15 mouse cellular contexts compared by ENCODE assay signal in genomic region chr4:23490224-23490623, GRCm38 (mm10).
DNase-seq lines count a peak whose midpoint lies in the region; ATAC-seq and TF ChIP-seq lines count a peak whose summit lies in the region.
"Had no signal": no experiment of that assay in that cellular context is flagged by ENCODE, and none has a peak within 500 bp of the region (broad histone marks: within the 10 kb centered on the region; RNA-seq: fewer than 3 reads in every experiment).

No protein-coding gene starts in this region.

- peaks cover 2% of the 10 kb centered on the region; the same call in 1 of the 2 replicates for H3K4me1 ChIP-seq in forebrain, embryonic 11.5 days (replicated peaks; ENCODE audit: control insufficient read depth, insufficient read depth, low read length)
- H3K4me1 ChIP-seq in hindbrain, embryonic 14.5 days (replicated peaks; ENCODE audit: control insufficient read depth, insufficient read depth, low read length), result no peaks in the 10 kb centered on the region
- no peaks in the 10 kb centered on the region for H3K4me1 ChIP-seq in midbrain, postnatal 0 days (ENCODE audit: insufficient read depth, low read length)
- H3K4me1 ChIP-seq: heart, embryonic 12.5 days; liver, embryonic 15.5 days had no signal

- peak overlapping the region; percentile 60; the same call in 1 of the 2 replicates for H3K27ac ChIP-seq in forebrain, embryonic 11.5 days (ENCODE audit: low read depth, low read length)
- H3K27ac ChIP-seq in hindbrain, embryonic 14.5 days, result peak overlapping the region; percentile 38; the same call in 1 of the 2 replicates
- no peak overlapping the region for H3K27ac ChIP-seq in midbrain, postnatal 0 days (ENCODE audit: low read depth, low read length)
- H3K27ac ChIP-seq: liver, embryonic 15.5 days; macrophage had no signal

- no peak overlapping the region for H3K9ac ChIP-seq in forebrain, embryonic 11.5 days (ENCODE audit: low read length)
- no peak overlapping the region for H3K9ac ChIP-seq in hindbrain, embryonic 14.5 days
- no peak overlapping the region for H3K9ac ChIP-seq in midbrain, postnatal 0 days (replicated peaks; ENCODE audit: low read length, poor library complexity, severe bottlenecking)
- H3K9ac ChIP-seq: heart, embryonic 12.5 days; liver, embryonic 15.5 days had no signal

- peak; percentile 92 for ATAC-seq in forebrain, embryonic 11.5 days (replicated peaks; ENCODE audit: low FRiP score)
- ATAC-seq in hindbrain, embryonic 14.5 days (ENCODE audit: low FRiP score), result peak; percentile 82; the same call in 1 of the 2 replicates
- ATAC-seq in midbrain, postnatal 0 days (ENCODE audit: low FRiP score), result no peak

- H3K27me3 ChIP-seq in forebrain, embryonic 11.5 days (ENCODE audit: control insufficient read depth, insufficient read depth, low read length), result no peaks in the 10 kb centered on the region
- H3K27me3 ChIP-seq in hindbrain, embryonic 14.5 days (ENCODE audit: control insufficient read depth, insufficient read depth, low read length), result no peaks in the 10 kb centered on the region
- no peaks in the 10 kb centered on the region for H3K27me3 ChIP-seq in midbrain, postnatal 0 days (ENCODE audit: insufficient read depth, low read length)
- H3K27me3 ChIP-seq: heart, embryonic 12.5 days; liver, embryonic 15.5 days had no signal

- peak; percentile 71 for DNase-seq in embryo, embryonic 10 days (ENCODE audit: low spot score)
- DNase-seq in forebrain, embryonic 11.5 days (ENCODE audit: low spot score), result peak; percentile 51
- no peak for DNase-seq in hindbrain, embryonic 14.5 days (ENCODE audit: low spot score)
- peak; percentile 37 for DNase-seq in midbrain, postnatal 0 days (ENCODE audit: low spot score)
- no peak for DNase-seq in gastrocnemius, postnatal 4 days (ENCODE audit: low spot score in 2 of 2)
- no peak for DNase-seq in heart, postnatal 4 days
- no peak for DNase-seq in thymus, postnatal 36 days
- no peak for DNase-seq in frontal cortex, postnatal 14 days (ENCODE audit: low spot score in 2 of 2)
- DNase-seq: adrenal gland, postnatal 36 days; cerebellum, adult 2 months; left cerebral cortex, postnatal 4 days had no signal

- no peak overlapping the region for H3K4me3 ChIP-seq in forebrain, embryonic 11.5 days (ENCODE audit: low read depth, low read length)
- H3K4me3 ChIP-seq in hindbrain, embryonic 14.5 days (replicated peaks; ENCODE audit: low read length), result no peak overlapping the region
- H3K4me3 ChIP-seq in midbrain, postnatal 0 days (ENCODE audit: low read depth, low read length), result no peak overlapping the region
- H3K4me3 ChIP-seq: heart, embryonic 12.5 days; liver, embryonic 15.5 days had no signal

- H3K9me3 ChIP-seq in forebrain, embryonic 11.5 days (ENCODE audit: control insufficient read depth, low read length), result no peaks in the 10 kb centered on the region
- no peaks in the 10 kb centered on the region for H3K9me3 ChIP-seq in hindbrain, embryonic 14.5 days (ENCODE audit: control insufficient read depth, low read length)
- H3K9me3 ChIP-seq in midbrain, postnatal 0 days (ENCODE audit: low read length), result no peaks in the 10 kb centered on the region
- H3K9me3 ChIP-seq: G1E; heart, embryonic 12.5 days; liver, embryonic 15.5 days had no signal

- TF ChIP-seq CTCF in midbrain, postnatal 0 days (IDR thresholded peaks at IDR 0.05), result no peak

- WGBS in forebrain, embryonic 11.5 days, result 5% methylated on average over 3 of the region's 3 CpGs
- 3% methylated on average over 3 of the region's 3 CpGs for WGBS in hindbrain, embryonic 14.5 days
- WGBS in midbrain, postnatal 0 days, result 12% methylated on average over 3 of the region's 3 CpGs

- H3K4me2 ChIP-seq in forebrain, embryonic 11.5 days (ENCODE audit: low read depth, low read length, severe bottlenecking), result no peak overlapping the region
- H3K4me2 ChIP-seq in hindbrain, embryonic 14.5 days (replicated peaks), result no peak overlapping the region; the same call in 1 of the 2 replicates
- no peak overlapping the region for H3K4me2 ChIP-seq in midbrain, postnatal 0 days (ENCODE audit: low read depth, low read length, poor library complexity, severe bottlenecking)
- H3K4me2 ChIP-seq: heart, embryonic 12.5 days; liver, embryonic 15.5 days had no signal

- H3K36me3 ChIP-seq in forebrain, embryonic 11.5 days (ENCODE audit: control insufficient read depth, insufficient read depth, low read length), result no peaks in the 10 kb centered on the region
- no peaks in the 10 kb centered on the region for H3K36me3 ChIP-seq in hindbrain, embryonic 14.5 days (replicated peaks; ENCODE audit: control insufficient read depth, insufficient read depth)
- no peaks in the 10 kb centered on the region for H3K36me3 ChIP-seq in midbrain, postnatal 0 days (ENCODE audit: insufficient read depth, low read length)
- H3K36me3 ChIP-seq: G1E; heart, embryonic 12.5 days; liver, embryonic 15.5 days had no signal

Comparison
In these comparisons a context has a peak if more than half of its experiments do, and no peak if none do; other contexts are left out.
1. DNase-seq: peak in embryo, embryonic 10 days (single experiment), forebrain, embryonic 11.5 days (single experiment) and midbrain, postnatal 0 days (single experiment); none in hindbrain, embryonic 14.5 days (single experiment), gastrocnemius, postnatal 4 days (0 of 2), heart, postnatal 4 days (single experiment), thymus, postnatal 36 days (0 of 2) and frontal cortex, postnatal 14 days (0 of 2).